Mouse (Mus musculus) lung, embryonic 15.5 days (tissue): ENCODE results near the gene Ap3d1. TPM values are rescaled to one million over a fixed set of nuclear protein-coding genes. Genes with fewer than 3 reads are reported as not detected.

Source experiments
- ATAC-seq: fragments of 200-750 bp; cut with Nextera tagmentation; 2 replicates; pipeline ENCODE4 v1.8.0; 2017; ENCODE audit warnings: moderate number of reproducible peaks, borderline replicate concordance; ENCODE audit not compliant: low FRiP score, low TSS enrichment; ENCODE audit errors: extremely low read depth
- H3K27ac ChIP-seq: fragments of 300-500 bp; sonication (generic); 2 replicates; pipeline ENCODE4 v1.5.1; 2015; ENCODE audit warnings: moderate library complexity, mild to moderate bottlenecking, inconsistent platforms
- H3K27me3 ChIP-seq: fragments of 300-500 bp; sonication (generic); 2 replicates; pipeline ENCODE4 v1.6.1; 2015; ENCODE audit warnings: inconsistent platforms
- H3K36me3 ChIP-seq: fragments of 300-500 bp; sonication (generic); 2 replicates; pipeline ENCODE4 v1.6.1; 2015; ENCODE audit warnings: inconsistent platforms
- H3K4me1 ChIP-seq: fragments of 300-500 bp; sonication (generic); 2 replicates; pipeline ENCODE4 v1.6.1; 2015; ENCODE audit warnings: inconsistent platforms
- H3K4me2 ChIP-seq: fragments of 300-500 bp; sonication (generic); 2 replicates; pipeline ENCODE4 v1.6.1; 2015; ENCODE audit warnings: inconsistent platforms, mild to moderate bottlenecking, moderate library complexity
- H3K4me3 ChIP-seq: fragments of 300-500 bp; sonication (generic); 2 replicates; pipeline ENCODE4 v1.5.1; 2015; ENCODE audit warnings: mild to moderate bottlenecking, inconsistent platforms
- H3K9ac ChIP-seq: fragments of 300-500 bp; sonication (generic); 2 replicates; pipeline ENCODE4 v1.6.1; 2015; ENCODE audit warnings: inconsistent platforms
- H3K9me3 ChIP-seq: fragments of 300-500 bp; sonication (generic); 2 replicates; pipeline ENCODE4 v1.6.1; 2016; ENCODE audit warnings: inconsistent platforms
- WGBS: fragments of 180-500 bp; shearing (Covaris S2); methylation state at CpG from one replicate; pipeline ENCODE4 v1.1.7; 2015; 5-methylcytosine and 5-hydroxymethylcytosine counted together
- polyA plus RNA-seq: library from polyadenylated mRNA; unstranded; fragments of >200 nt; fragmentation: Nextera tagmentation; extraction: Ambion mirVana; gene quantifications from 2 replicates; pipeline ENCODE4 v1.2.1, GENCODE M21; 2015

Ap3d1 gene
- polyA plus RNA-seq, 1 experiment from 2014 or later: 72.4 TPM

DNA sequence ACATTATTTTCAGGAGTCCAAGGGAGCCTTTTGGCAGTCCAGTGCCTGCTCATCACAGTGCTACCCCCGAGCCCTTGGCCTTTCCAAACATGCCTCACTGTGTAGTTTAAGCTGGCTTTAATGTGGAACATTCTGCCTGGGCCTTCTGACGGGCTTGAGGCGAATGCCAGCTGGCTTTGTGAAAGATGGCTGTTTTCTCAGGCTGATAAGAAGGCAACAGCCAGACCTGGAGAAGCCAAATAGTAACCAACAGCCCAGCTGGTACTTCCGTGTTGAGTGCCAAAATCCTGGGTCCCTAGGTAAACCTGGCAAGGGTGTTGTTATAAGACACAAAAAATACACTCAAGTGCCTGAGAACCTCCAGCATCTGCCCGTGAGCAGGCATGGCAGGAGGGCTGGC lies 5.3 kb downstream of the Ap3d1 start:
- Histone ChIP-seq H3K4me2 (no peak overlapping the region), H3K4me1 (peaks cover 24% of the 10 kb centered on the region), H3K4me3 (no peak overlapping the region), H3K36me3 (peaks cover 26% of the 10 kb centered on the region), H3K27ac (no peak overlapping the region), H3K9me3 (no peaks in the 10 kb centered on the region), H3K27me3 (no peaks in the 10 kb centered on the region), H3K9ac (no peak overlapping the region)
- ATAC-seq: no peak
- WGBS: 62% methylated on average over 5 of the region's 5 CpGs

DNA sequence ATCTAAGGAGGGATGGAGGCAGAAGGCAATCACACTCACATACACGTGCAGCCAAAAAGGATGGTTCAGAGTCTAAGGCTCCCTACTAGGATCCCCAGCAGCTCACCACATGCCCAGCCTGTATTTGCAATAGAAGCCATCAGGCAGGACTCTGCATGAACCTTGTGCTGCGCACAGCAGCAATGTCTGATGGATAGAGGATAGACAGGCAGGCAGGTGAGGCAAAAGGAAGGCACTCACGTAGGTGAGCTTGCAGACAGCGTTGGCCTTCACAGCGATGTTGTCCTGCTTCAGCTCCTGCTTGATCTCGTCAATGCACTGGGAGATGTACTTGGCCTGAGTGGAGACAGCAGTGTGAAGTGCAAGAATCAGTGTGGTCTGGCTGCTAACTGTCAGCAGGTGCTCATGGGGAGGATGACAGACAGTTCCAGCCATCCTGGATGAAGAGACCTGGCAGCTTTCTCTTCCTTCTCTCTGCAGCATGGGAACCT lies 9.4 kb downstream of the Ap3d1 start:
- H3K4me1 ChIP-seq: 0 out of 2 replicates have a peak, but pooled peaks cover 6% of the 10 kb centered on the region
- H3K36me3 ChIP-seq: peaks cover 66% of the 10 kb centered on the region
- ATAC-seq: no peak

DNA sequence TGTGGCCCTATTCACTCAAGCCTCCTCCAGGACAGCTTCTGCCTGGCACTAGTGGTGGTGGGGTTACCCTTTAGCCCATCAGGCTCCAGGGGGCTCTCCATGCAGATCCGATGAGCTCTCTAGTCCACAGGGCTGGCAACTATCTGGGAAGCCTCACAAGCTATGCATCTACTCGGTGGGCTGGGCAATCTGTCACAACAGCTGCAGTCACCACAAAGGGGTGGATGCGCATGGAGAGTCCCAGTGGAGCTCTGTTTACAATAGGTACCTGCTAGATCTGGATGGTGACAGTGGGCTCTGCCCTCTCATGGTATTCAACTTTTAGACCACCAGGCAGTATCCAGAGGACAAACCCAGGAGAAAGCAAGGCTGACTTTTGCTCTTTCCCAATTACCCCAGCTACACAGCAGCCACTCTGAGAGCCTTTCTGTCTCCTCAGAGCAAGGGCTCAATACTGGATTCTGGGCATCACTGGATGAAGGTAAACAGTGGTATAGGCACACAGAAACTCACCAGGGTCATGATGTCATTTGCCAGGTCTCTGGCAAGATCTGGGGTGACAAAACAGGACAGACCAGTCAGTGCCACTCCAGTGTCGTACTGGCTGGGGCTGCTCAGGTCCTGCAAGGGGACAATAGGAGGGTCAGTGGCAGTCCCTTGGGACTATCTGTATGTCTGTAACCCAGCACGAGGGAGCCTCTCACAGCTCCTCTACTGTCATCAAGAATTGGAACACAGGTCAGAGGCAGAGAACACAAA lies 14.5 kb downstream of the Ap3d1 start:
- no peak overlapping the region for H3K4me2 ChIP-seq
- no peak overlapping the region for H3K9ac ChIP-seq
- H3K4me1 ChIP-seq: no peaks in the 10 kb centered on the region
- no peaks in the 10 kb centered on the region for H3K9me3 ChIP-seq
- H3K4me3 ChIP-seq: no peak overlapping the region
- no peak for ATAC-seq
- H3K27ac ChIP-seq: no peak overlapping the region
- WGBS: 86% methylated on average over 5 of the region's 5 CpGs
- H3K27me3 ChIP-seq: no peaks in the 10 kb centered on the region
- peaks cover 97% of the 10 kb centered on the region for H3K36me3 ChIP-seq

More for the DNA sequence above, 9.4 kb downstream of the Ap3d1 start:
- H3K4me2 ChIP-seq: no peak overlapping the region
- H3K9ac ChIP-seq: no peak overlapping the region
- no peak overlapping the region for H3K27ac ChIP-seq
- no peaks in the 10 kb centered on the region for H3K27me3 ChIP-seq
- no peaks in the 10 kb centered on the region for H3K9me3 ChIP-seq
- 92% methylated on average over 6 of the region's 6 CpGs for WGBS
- H3K4me3 ChIP-seq: no peak overlapping the region

DNA sequence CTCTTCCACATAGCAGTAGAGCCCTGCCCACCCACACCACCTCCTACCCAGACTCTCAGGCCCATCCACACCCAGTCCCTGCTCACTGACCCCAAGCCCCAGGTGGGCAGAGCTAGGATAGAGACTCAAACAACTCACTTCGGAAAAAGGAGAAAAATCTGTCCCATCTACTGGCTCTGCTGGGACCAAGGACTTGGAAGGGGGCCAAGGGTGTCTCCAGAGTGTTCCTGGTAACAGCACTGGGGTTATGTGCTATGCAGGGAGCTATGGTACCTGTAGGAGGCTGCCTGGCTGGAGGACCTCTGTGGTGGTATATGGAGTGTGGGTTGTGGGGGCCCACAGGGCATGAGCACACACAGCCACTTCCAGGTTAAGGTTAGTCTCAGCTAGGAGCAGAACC lies 24.8 kb downstream of the Ap3d1 start:
- H3K4me1 ChIP-seq: no peaks in the 10 kb centered on the region
- no peak for ATAC-seq
- H3K27ac ChIP-seq: no peak overlapping the region
- no peak overlapping the region for H3K4me2 ChIP-seq
- 77% methylated on average over 1 of the region's 1 CpGs for WGBS
- no peaks in the 10 kb centered on the region for H3K27me3 ChIP-seq
- no peak overlapping the region for H3K9ac ChIP-seq
- peaks cover 96% of the 10 kb centered on the region for H3K36me3 ChIP-seq
- no peaks in the 10 kb centered on the region for H3K9me3 ChIP-seq
- H3K4me3 ChIP-seq: no peak overlapping the region

DNA sequence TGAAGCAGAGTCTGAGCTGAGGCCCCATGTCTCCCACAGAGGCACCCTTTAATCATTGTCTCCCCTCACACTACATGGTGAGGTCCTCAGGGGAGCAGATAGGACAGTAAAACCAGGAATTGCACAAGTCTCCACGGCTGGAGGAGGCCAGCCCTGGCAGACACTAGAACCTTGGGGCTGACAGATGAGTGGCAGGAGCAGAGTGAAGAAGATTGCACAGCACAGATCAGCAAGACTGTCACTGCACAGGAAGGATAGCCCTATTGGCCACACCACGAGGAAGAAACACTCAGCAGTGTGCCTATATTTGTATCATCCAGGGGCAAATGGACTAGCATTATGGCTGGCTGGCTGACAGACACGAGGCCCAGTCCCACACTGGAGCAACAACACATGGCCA lies 31.2 kb downstream of the Ap3d1 start:
- H3K9ac ChIP-seq: no peak overlapping the region
- no peaks in the 10 kb centered on the region for H3K4me1 ChIP-seq
- WGBS: 84% methylated on average over 3 of the region's 3 CpGs

DNA sequence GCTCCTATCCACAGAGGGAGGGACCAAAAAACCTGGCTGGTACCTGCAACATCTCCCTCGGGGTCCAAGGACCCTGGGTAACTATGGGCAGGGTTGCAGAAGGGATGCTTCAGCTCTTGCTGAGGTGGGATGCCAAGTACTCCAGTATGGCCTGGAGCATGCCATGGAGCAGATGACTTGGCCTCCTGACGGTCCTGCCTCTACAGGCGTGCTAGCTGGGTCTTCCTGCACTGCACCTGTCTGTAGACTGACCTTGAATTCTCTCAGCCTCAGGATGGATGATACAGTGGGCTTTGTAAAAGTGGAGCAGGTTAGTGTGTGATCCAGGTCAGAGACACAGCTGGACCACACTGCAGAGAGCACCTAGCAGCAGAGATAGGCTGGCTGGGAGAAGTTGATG lies 36.6 kb downstream of the Ap3d1 start:
- WGBS: 81% methylated on average over 3 of the region's 3 CpGs
- H3K27ac ChIP-seq: no peak overlapping the region

More for the DNA sequence above, 31.2 kb downstream of the Ap3d1 start:
- no peaks in the 10 kb centered on the region for H3K9me3 ChIP-seq
- H3K27ac ChIP-seq: no peak overlapping the region
- H3K36me3 ChIP-seq: peaks cover 91% of the 10 kb centered on the region
- ATAC-seq: no peak
- H3K4me2 ChIP-seq: no peak overlapping the region
- H3K27me3 ChIP-seq: no peaks in the 10 kb centered on the region
- no peak overlapping the region for H3K4me3 ChIP-seq

DNA sequence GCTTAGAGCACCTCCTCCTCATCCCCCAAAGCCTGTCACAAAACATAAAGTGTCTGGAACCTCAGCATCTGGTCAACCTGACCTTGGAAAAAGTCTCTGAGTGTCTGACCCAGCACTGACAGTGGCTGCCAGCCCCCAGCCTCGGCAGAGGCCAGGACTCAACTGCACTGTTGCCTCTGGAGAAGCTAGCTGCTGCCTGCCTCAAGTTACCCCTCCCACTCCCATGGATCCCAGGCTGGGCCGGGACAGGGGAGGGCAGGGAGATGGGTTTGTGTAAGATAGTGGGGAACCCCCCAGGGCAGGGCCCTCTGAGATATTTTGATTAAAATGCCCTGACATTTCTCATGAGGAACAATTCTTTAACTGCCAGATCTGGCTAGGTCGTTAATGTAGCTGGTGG lies 37.0 kb downstream of the Ap3d1 start:
- Histone ChIP-seq H3K27me3 (no peaks in the 10 kb centered on the region), H3K9ac (no peak overlapping the region), H3K36me3 (peaks cover 34% of the 10 kb centered on the region), H3K9me3 (no peaks in the 10 kb centered on the region), H3K27ac (no peak overlapping the region), H3K4me1 (peaks cover 27% of the 10 kb centered on the region), H3K4me2 (no peak overlapping the region), H3K4me3 (no peak overlapping the region)
- 55% methylated on average over 3 of the region's 3 CpGs for WGBS
- ATAC-seq: no peak

More for the DNA sequence above, 36.6 kb downstream of the Ap3d1 start:
- Histone ChIP-seq H3K27me3 (no peaks in the 10 kb centered on the region), H3K4me2 (no peak overlapping the region), H3K4me1 (peaks cover 23% of the 10 kb centered on the region), H3K9me3 (no peaks in the 10 kb centered on the region), H3K36me3 (peaks cover 39% of the 10 kb centered on the region), H3K9ac (no peak overlapping the region), H3K4me3 (no peak overlapping the region)
- ATAC-seq: no peak

DNA sequence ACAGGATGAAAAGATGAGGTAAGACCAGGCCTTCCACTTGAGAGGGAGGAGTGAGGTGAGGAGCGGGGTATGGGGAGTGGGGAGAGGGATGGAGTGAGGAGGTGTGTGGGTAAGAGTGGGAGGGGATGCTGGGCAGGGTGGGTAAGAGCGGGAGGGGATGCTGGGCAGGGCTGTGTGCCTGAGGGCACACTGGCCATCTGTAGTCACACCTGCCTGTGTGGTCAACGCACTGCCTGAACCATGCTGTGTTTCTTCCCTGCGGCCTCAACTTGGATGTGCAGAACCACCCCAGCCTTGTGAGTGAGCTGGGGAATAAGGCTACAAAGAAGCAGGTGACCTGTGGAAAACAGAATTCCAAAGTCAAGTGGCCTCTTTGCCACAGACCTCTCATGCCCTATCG lies 37.6 kb downstream of the Ap3d1 start:
- ATAC-seq: no peak
- H3K27me3 ChIP-seq: no peaks in the 10 kb centered on the region
- H3K9ac ChIP-seq: no peak overlapping the region
- no peak overlapping the region for H3K27ac ChIP-seq
- WGBS: 80% methylated on average over 5 of the region's 5 CpGs
- H3K4me3 ChIP-seq: no peak overlapping the region
- no peak overlapping the region for H3K4me2 ChIP-seq
- peaks cover 28% of the 10 kb centered on the region for H3K36me3 ChIP-seq
- H3K9me3 ChIP-seq: no peaks in the 10 kb centered on the region
- peaks cover 33% of the 10 kb centered on the region for H3K4me1 ChIP-seq

DNA sequence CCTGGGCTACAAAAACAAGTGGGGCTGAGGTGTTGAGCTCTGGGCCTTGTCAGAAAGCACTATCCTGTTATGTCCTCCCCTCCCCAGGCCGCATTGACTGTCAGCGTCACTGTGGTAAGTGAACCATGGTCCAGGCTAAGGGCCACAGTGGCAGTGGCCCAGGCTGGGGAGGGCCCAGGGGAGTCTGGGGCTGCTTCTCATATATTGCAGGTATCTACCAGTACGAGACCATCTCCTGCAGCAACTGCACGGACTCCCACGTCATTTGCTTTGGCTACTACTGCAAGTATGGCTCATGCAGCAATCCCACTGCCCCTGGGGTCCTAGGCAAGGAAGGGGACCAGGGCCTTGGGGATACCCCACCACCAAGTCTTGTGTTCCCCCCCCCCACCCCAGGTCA lies 38.4 kb downstream of the Ap3d1 start:
- H3K9ac ChIP-seq: peak overlapping the region; percentile 62
- ATAC-seq: no peak
- H3K27me3 ChIP-seq: no peaks in the 10 kb centered on the region
- 84% methylated on average over 5 of the region's 5 CpGs for WGBS
- H3K4me2 ChIP-seq: peak overlapping the region; percentile 95
- H3K4me3 ChIP-seq: peak overlapping the region; percentile 69
- H3K36me3 ChIP-seq: peaks cover 20% of the 10 kb centered on the region
- 0 out of 2 replicates have a peak overlapping the region, but pooled peaks have one; percentile 88 for H3K27ac ChIP-seq
- H3K4me1 ChIP-seq: peaks cover 34% of the 10 kb centered on the region
- H3K9me3 ChIP-seq: no peaks in the 10 kb centered on the region

DNA sequence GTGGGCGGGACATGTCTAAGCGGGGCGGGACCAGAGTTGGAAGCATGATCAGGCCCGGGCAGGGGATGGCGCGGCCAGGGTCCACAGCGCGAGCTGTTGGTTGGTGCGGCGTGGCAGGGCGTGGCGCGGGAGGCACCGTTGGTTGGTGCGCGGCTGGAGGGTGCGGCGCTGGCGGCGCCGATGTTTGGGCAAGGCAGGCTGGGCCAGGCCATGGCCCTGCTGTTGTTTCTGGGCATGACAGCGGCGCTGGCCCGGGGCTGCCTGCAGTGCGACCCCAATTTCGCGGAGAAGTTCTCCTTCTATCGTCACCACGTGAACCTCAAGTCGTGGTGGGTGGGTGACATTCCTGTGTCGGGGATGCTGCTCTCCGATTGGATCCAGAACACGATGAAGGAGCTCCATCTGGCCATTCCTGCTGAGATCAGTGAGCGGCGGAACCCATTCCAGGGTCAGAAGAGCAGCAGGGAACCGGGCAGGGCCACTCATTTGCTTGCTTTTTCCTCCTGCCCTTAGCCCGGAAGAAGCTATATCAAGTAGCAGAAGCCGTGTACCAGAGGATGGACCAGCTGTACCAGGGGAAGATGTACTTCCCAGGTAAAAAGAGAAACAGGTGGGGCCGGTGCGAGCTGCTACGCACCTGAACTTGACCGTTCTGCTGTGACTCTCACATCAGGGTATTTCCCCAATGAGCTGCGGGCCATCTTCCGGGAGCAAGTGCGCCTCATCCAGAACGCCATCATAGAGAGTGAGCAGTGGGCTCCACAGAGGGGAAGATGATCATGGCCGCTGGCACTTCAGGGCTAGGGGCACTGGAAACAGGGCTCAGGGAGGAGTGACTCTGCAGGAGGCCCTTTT lies 39.3 kb downstream of the Ap3d1 start:
- Histone ChIP-seq H3K36me3 (peaks cover 12% of the 10 kb centered on the region), H3K27me3 (no peaks in the 10 kb centered on the region), H3K9ac (peak overlapping the region; percentile 62), H3K27ac (peak overlapping the region; percentile 88), H3K4me1 (peaks cover 40% of the 10 kb centered on the region), H3K4me3 (peak overlapping the region; percentile 69), H3K4me2 (peak overlapping the region; percentile 95), H3K9me3 (no peaks in the 10 kb centered on the region)
- peak; percentile 90 for ATAC-seq
- WGBS: under 1% methylated on average over 47 of the region's 47 CpGs

DNA sequence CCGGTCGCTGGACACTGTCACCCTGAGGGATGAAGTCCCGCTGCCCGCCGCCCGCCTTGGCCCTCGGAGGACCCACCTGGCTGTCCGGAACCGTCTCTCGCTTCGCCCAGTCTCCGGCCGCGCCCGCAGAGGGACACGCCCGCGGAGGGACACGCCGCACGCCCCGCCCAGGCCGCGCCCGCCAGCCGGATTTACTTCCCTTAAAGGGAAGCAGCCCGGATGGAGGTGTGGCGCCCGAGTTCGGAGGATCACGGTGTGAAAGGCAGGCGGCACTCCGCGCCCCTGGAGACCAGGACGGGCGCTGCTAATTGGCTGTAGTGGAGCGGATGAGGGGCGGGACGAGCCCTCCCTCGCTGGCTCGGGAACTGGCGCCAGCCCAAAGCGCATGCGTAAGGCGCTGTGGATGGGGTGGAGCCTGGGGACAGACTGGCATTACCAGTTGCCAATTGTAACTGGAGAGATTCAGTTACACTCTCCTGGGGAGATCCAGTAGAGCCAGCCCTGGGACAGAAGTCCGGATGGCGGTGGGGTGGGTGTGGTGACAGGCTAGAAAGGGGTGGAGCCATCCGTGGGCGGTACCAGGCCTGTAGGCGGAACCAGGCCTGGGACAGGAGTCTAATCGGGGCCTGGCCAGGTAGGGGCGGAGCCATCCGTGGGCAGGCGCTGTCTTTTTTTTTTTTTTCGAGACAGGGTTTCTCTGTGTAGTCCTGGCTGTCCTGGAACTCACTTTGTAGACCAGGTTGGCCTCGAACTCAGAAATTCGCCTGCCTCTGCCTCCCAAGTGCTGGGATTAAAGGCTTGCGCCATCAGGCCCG lies 40.1 kb downstream of the Ap3d1 start, which contains the start of the genes Mob3a and Izumo4:
Mob3a (minus strand) TSS at position 257 of the 815 bp plus-strand sequence.
Izumo4 (plus strand) TSS at position 464 of the 815 bp plus-strand sequence.
- peaks cover 3% of the 10 kb centered on the region for H3K36me3 ChIP-seq
- peak within 1 kb of the TSS; percentile 95 for H3K4me2 ChIP-seq
- H3K4me1 ChIP-seq: peaks cover 41% of the 10 kb centered on the region
- ATAC-seq: peak; percentile 97
- H3K4me3 ChIP-seq: peak within 1 kb of the TSS; percentile 69
- peak within 1 kb of the TSS; percentile 62 for H3K9ac ChIP-seq
- peak within 1 kb of the TSS; percentile 88 for H3K27ac ChIP-seq
- H3K27me3 ChIP-seq: no peaks in the 10 kb centered on the region
- no peaks in the 10 kb centered on the region for H3K9me3 ChIP-seq
- WGBS: under 1% methylated on average over 59 of the region's 59 CpGs
